Mouse (Mus musculus): Measurements from ENCODE around the gene D17Wsu92e. TPM values are rescaled to one million over a fixed set of nuclear protein-coding genes. Genes with fewer than 3 reads are reported as not detected.

The D17Wsu92e gene
- polyA plus RNA-seq, 1 experiment: 111 TPM

DNA sequence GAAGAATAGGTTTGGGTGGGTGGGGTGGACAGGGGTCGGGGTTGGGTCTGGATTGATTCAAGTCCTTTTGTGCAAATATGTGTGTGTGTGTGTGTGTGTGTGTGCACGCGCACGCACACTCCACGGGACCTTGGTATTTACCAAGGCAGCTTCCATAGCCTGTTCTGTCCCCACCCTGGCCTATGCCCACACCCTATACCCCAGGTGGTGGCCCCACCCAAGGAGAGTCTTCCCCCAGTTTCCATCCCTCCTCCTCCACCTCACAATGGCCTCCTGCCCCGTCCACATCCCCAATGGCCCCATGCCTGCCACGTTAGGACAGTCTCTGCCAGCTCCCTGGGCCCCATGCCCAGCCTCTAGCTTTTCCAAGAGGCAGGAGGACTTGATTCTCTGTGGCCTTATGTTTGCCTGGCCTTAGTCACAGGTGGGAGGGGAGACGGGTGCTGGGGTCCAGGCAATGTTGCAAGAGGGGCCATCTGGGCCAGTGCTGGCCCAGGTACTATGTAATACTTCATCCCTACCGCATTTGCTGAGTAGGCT, 99.3 kb downstream of the D17Wsu92e start:
- TF ChIP-seq POLR2A (IDR thresholded peaks at IDR 0.05; ENCODE audit: control insufficient read depth, low read depth, low read length) (no peak), CTCF (IDR thresholded peaks at IDR 0.05; ENCODE audit: control insufficient read depth, insufficient read depth, insufficient replicate concordance, low read depth, low read length) (no peak)
- Histone ChIP-seq H3K4me1 (ENCODE audit: control insufficient read depth, insufficient read depth, low read length) (peaks cover 10% of the 10 kb centered on the region), H3K27ac (ENCODE audit: control insufficient read depth, insufficient read depth, low read depth, low read length) (no peak overlapping the region), H3K36me3 (ENCODE audit: control insufficient read depth, insufficient read depth, low read length) (no peaks in the 10 kb centered on the region), H3K4me3 (ENCODE audit: control insufficient read depth, low read depth, low read length) (no peak overlapping the region), H3K27me3 (ENCODE audit: control insufficient read depth, insufficient read depth, low read length) (no peaks in the 10 kb centered on the region)

DNA sequence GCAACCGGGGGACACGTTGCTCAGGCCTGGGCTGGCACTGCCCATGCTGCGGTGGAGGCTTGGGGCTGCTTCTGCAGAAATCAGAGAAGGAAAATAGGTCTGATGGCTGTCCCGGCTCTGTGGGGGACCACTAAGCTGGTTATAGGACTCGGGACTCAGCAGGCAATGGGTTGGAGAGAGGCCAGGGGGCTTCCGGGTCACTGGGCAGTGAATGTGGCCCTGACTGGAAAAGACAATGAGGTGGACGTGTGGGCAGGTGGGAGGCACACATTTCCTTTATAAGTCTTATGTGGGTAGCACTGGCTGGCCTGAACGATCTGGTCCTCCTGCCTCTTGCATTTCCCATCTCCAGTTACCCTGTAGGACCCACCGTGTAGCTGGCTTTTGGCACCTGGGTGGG, 100.1 kb downstream of the D17Wsu92e start:
- Histone ChIP-seq H3K4me3 (ENCODE audit: control insufficient read depth, low read depth, low read length) (no peak overlapping the region), H3K4me1 (ENCODE audit: control insufficient read depth, insufficient read depth, low read length) (peaks cover 10% of the 10 kb centered on the region), H3K27me3 (ENCODE audit: control insufficient read depth, insufficient read depth, low read length) (no peaks in the 10 kb centered on the region), H3K36me3 (ENCODE audit: control insufficient read depth, insufficient read depth, low read length) (no peaks in the 10 kb centered on the region), H3K27ac (ENCODE audit: control insufficient read depth, insufficient read depth, low read depth, low read length) (no peak overlapping the region)
- TF ChIP-seq CTCF (IDR thresholded peaks at IDR 0.05; ENCODE audit: control insufficient read depth, insufficient read depth, insufficient replicate concordance, low read depth, low read length) (no peak), POLR2A (IDR thresholded peaks at IDR 0.05; ENCODE audit: control insufficient read depth, low read depth, low read length) (no peak)

DNA sequence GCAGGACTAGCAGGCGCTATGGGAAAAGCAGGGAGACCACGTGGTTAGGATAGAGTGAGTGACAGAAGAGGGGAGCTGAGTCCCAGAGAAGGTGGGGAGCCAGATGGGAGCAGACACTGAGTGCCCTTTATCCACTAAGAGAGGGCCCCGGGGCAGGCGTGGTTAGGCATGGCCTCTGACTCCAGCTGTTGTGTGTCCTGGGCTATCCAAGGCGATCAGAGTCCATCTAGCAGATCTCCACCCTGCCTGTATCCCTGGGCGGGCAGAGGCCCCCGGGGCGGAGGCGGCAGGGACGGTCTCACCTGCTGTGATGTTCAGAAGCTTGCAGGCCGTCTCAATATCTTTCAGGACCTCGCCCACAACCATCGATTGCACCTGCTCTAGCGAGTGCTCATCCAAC, 100.8 kb downstream of the D17Wsu92e start:
- H3K27ac ChIP-seq (ENCODE audit: control insufficient read depth, insufficient read depth, low read depth, low read length): no peak overlapping the region
- no peaks in the 10 kb centered on the region for H3K36me3 ChIP-seq (ENCODE audit: control insufficient read depth, insufficient read depth, low read length)
- TF ChIP-seq POLR2A (IDR thresholded peaks at IDR 0.05; ENCODE audit: control insufficient read depth, low read depth, low read length) (no peak), CTCF (IDR thresholded peaks at IDR 0.05; ENCODE audit: control insufficient read depth, insufficient read depth, insufficient replicate concordance, low read depth, low read length) (no peak)
- H3K4me3 ChIP-seq (ENCODE audit: control insufficient read depth, low read depth, low read length): no peak overlapping the region
- H3K27me3 ChIP-seq (ENCODE audit: control insufficient read depth, insufficient read depth, low read length): no peaks in the 10 kb centered on the region
- H3K4me1 ChIP-seq (ENCODE audit: control insufficient read depth, insufficient read depth, low read length): peaks cover 10% of the 10 kb centered on the region

DNA sequence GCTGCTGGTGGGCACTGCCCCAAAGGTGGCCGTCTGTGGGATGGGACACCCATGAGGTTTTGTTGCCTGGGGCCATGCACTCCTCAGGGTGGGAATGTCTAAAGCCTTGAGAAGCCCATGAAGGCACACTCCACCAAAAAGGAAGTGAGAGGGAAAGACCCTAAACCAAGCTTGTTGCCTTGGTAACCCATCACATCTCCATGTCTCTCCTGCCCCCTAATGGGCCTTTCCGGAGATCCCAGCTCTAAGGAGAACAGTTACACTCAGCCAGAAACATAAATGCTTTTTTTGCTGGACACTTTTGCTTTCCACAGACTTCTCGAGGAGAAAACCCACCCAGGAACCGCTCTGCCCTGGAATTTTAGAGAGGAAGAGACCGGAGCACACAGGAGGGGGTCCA, 102.2 kb downstream of the D17Wsu92e start:
- Histone ChIP-seq H3K36me3 (ENCODE audit: control insufficient read depth, insufficient read depth, low read length) (no peaks in the 10 kb centered on the region), H3K4me1 (ENCODE audit: control insufficient read depth, insufficient read depth, low read length) (peaks cover 10% of the 10 kb centered on the region), H3K4me3 (ENCODE audit: control insufficient read depth, low read depth, low read length) (no peak overlapping the region), H3K27ac (ENCODE audit: control insufficient read depth, insufficient read depth, low read depth, low read length) (no peak overlapping the region), H3K27me3 (ENCODE audit: control insufficient read depth, insufficient read depth, low read length) (no peaks in the 10 kb centered on the region)
- TF ChIP-seq POLR2A (IDR thresholded peaks at IDR 0.05; ENCODE audit: control insufficient read depth, low read depth, low read length): no peak
- no peak for TF ChIP-seq CTCF (IDR thresholded peaks at IDR 0.05; ENCODE audit: control insufficient read depth, insufficient read depth, insufficient replicate concordance, low read depth, low read length)

DNA sequence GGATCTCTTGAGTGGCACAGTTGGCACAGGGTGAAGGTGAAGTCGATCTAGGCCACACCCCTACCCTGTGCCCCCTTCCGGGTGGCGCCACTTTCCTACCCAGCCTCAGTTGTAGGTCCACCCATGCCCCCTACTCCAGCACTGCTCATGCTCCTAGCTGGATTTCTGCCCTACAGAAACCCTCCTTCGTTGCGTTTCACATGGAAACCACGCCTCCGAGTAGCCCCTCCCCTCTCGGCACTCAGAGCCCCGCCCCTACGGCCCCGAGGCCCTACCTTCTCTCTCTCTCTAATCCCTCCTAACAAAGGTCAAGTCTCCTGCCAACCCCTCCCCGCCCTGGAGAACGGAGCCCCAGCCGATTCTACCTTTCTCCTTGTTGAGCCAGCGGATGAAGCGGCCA, 103.6 kb downstream of the D17Wsu92e start:
- Histone ChIP-seq H3K4me3 (ENCODE audit: control insufficient read depth, low read depth, low read length) (peak overlapping the region; percentile 70), H3K27ac (ENCODE audit: control insufficient read depth, insufficient read depth, low read depth, low read length) (no peak overlapping the region), H3K36me3 (ENCODE audit: control insufficient read depth, insufficient read depth, low read length) (no peaks in the 10 kb centered on the region), H3K27me3 (ENCODE audit: control insufficient read depth, insufficient read depth, low read length) (no peaks in the 10 kb centered on the region), H3K4me1 (ENCODE audit: control insufficient read depth, insufficient read depth, low read length) (peaks cover 13% of the 10 kb centered on the region)
- TF ChIP-seq POLR2A (IDR thresholded peaks at IDR 0.05; ENCODE audit: control insufficient read depth, low read depth, low read length) (no peak), CTCF (IDR thresholded peaks at IDR 0.05; ENCODE audit: control insufficient read depth, insufficient read depth, insufficient replicate concordance, low read depth, low read length) (no peak)

DNA sequence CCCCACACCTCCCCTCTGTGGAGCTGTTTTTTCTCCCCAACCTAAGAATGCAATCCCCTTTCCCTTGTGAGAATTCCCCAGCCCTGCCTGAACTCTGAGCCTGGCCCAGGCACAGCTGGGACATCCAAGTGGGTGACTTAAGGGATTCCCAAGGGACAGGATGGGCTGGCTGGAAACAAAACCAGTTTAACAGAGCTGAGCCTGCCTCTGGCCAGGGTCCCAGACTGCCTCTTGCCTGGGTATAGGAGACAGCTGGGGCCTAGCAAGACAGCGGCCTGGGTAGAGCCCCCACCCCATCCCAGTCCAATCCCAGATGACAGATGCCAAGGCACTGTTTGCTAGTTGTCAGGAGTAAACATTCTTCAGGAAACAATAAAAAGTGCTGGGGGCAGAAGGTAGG, 107.6 kb downstream of the D17Wsu92e start:
- Histone ChIP-seq H3K4me3 (ENCODE audit: control insufficient read depth, low read depth, low read length) (no peak overlapping the region), H3K27me3 (ENCODE audit: control insufficient read depth, insufficient read depth, low read length) (no peaks in the 10 kb centered on the region), H3K27ac (ENCODE audit: control insufficient read depth, insufficient read depth, low read depth, low read length) (no peak overlapping the region), H3K4me1 (ENCODE audit: control insufficient read depth, insufficient read depth, low read length) (peaks cover 33% of the 10 kb centered on the region), H3K36me3 (ENCODE audit: control insufficient read depth, insufficient read depth, low read length) (no peaks in the 10 kb centered on the region)
- TF ChIP-seq POLR2A (IDR thresholded peaks at IDR 0.05; ENCODE audit: control insufficient read depth, low read depth, low read length) (no peak), CTCF (IDR thresholded peaks at IDR 0.05; ENCODE audit: control insufficient read depth, insufficient read depth, insufficient replicate concordance, low read depth, low read length) (no peak)

DNA sequence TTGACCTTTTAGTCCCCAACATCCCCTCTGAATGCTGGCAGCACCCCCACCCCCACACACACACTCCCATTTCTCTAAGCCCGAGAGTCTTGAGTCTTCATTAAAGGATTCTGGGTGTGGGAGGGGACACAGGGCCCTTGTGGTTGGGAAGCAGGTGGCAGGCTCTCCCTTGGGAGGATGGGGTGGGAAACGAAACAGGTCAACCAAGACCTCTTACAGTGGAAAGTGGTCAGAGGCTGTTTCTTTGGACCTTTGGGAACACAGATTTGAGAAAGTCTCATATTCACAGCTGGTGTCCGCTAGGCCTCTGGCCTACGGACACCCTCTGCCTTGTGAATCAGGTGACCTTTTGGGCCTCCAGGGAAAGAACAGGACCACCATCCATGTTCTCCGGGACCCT, 110.8 kb downstream of the D17Wsu92e start:
- Histone ChIP-seq H3K36me3 (ENCODE audit: control insufficient read depth, insufficient read depth, low read length) (no peaks in the 10 kb centered on the region), H3K27me3 (ENCODE audit: control insufficient read depth, insufficient read depth, low read length) (no peaks in the 10 kb centered on the region), H3K4me3 (ENCODE audit: control insufficient read depth, low read depth, low read length) (no peak overlapping the region), H3K27ac (ENCODE audit: control insufficient read depth, insufficient read depth, low read depth, low read length) (no peak overlapping the region), H3K4me1 (ENCODE audit: control insufficient read depth, insufficient read depth, low read length) (peaks cover 29% of the 10 kb centered on the region)
- no peak for TF ChIP-seq CTCF (IDR thresholded peaks at IDR 0.05; ENCODE audit: control insufficient read depth, insufficient read depth, insufficient replicate concordance, low read depth, low read length)
- no peak for TF ChIP-seq POLR2A (IDR thresholded peaks at IDR 0.05; ENCODE audit: control insufficient read depth, low read depth, low read length)

Measured in testis, adult 2 months (tissue).